Mouse (Mus musculus) C2C12 (cell line): ENCODE data around the gene Adprhl2.

Source experiments
- CEBPB ChIP-seq: IDR thresholded peaks from one replicate; pipeline ENCODE4 v1.6.1; 2011; ENCODE audit warnings: low read depth, mild to moderate bottlenecking, control low read depth, moderate library complexity
- CTCF ChIP-seq: IDR thresholded peaks from one replicate; pipeline ENCODE4 v1.5.1; 2011; ENCODE audit not compliant: control insufficient read depth, insufficient read depth, insufficient read length
- FOSL1 ChIP-seq: IDR thresholded peaks from one replicate; pipeline ENCODE4 v1.8.0; 2011; ENCODE audit warnings: mild to moderate bottlenecking, low read length; ENCODE audit not compliant: poor library complexity, insufficient read depth, severe bottlenecking
- MAX ChIP-seq: IDR thresholded peaks from one replicate; pipeline ENCODE4 v1.6.1; 2011; ENCODE audit warnings: mild to moderate bottlenecking, control low read depth
- MYOD1 ChIP-seq: IDR thresholded peaks from one replicate; pipeline ENCODE4 v1.6.1; 2011; ENCODE audit warnings: low read depth; ENCODE audit not compliant: control insufficient read depth, insufficient read length
- MYOG ChIP-seq: IDR thresholded peaks from one replicate; pipeline ENCODE4 v1.6.1; 2011; ENCODE audit not compliant: control insufficient read depth, insufficient read length; ENCODE audit errors: extremely low read depth
- USF1 ChIP-seq: IDR thresholded peaks from one replicate; pipeline ENCODE4 v1.6.1; 2011; ENCODE audit warnings: low read depth, mild to moderate bottlenecking, control low read depth, moderate library complexity

GRCm38 (mm10) chr4:126291196-126291595 lies 30.3 kb downstream of the Adprhl2 start:
- TF ChIP-seq CTCF: no peak
- no peak for TF ChIP-seq USF1
- no peak for TF ChIP-seq MYOG
- TF ChIP-seq MAX: no peak
- no peak for TF ChIP-seq MYOD1
- no peak for TF ChIP-seq FOSL1
- no peak for TF ChIP-seq CEBPB
